Mouse (Mus musculus): ENCODE measurements around the gene Szrd1.

The Szrd1 gene

DNA sequence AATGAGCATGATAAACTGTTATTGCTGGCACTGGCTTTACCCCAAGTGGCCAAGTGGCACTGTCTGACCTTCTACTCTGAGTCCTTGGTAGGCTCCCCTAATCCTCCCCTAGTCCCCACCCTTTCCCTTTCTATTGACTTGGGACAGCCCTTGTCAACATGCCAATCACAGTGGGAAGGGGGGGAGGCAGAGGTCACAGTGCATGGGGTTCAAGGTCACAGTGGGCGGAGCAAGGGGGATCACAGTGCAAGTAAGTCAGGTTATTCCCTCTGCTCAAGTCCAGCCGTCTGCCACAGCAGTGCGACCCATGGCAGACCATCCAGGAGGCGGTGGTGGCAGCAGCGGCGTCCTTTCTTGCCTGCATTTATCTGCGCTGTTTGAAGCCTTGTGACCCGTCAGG, 24.2 kb downstream of the Szrd1 start:
- DNase-seq (ENCODE audit: low read depth, low spot score) = no peak

DNA sequence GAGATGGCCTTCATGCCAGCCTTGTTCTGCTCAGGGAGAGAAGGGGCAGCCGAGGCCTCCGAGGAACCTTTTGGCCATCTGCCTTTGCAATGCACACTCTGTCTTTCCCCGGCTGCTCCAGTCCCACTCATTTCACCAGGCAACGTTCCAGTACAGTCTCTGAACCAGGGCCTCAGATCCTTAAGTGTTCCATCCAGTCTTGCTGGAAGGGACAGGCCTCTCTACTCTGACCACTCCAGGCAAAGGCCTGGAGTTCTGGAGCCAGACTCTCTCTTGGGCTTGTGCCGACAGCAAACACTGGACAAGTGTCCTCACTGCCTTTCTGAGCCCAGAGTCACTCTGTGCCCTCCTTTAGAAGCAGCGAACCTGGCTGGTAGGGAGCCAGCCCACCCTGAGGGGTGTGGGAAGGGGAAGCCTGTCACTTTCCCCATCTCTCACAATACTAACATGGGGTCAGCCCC, 25.0 kb downstream of the Szrd1 start:
- DNase-seq (ENCODE audit: low read depth, low spot score) = no peak

- DNase-seq (ENCODE audit: low read depth, low spot score) = no peak
Observed at GRCm38 (mm10) chr4:141113831-141114230, 25.7 kb downstream of the Szrd1 start.

DNA sequence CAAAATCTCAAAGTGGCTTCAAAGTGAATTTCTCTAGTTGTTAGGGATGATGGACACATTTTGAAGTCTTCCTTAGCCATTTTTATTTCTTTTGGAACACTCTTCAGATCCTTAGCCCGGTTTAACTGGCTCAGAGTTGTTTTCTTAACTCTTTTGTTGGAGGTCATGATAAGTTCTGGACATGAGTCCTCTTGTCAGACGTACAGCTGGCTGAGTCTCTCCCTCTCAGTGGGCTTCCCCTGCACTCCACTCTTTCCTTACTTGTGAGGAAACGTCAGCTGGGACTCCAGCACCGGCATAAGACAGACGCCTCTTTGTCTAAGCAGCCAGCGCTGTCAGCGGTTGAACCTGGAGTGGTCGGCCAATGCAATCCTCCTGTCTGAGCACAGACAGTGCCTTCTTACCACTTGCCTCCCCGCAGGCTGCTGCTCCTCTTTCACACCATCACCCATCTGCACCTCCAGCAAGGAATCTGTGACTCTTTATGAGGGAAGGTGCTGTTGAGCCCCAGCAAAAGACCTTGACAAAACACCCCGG, 31.3 kb downstream of the Szrd1 start:
- DNase-seq (ENCODE audit: low read depth, low spot score) = no peak

DNA sequence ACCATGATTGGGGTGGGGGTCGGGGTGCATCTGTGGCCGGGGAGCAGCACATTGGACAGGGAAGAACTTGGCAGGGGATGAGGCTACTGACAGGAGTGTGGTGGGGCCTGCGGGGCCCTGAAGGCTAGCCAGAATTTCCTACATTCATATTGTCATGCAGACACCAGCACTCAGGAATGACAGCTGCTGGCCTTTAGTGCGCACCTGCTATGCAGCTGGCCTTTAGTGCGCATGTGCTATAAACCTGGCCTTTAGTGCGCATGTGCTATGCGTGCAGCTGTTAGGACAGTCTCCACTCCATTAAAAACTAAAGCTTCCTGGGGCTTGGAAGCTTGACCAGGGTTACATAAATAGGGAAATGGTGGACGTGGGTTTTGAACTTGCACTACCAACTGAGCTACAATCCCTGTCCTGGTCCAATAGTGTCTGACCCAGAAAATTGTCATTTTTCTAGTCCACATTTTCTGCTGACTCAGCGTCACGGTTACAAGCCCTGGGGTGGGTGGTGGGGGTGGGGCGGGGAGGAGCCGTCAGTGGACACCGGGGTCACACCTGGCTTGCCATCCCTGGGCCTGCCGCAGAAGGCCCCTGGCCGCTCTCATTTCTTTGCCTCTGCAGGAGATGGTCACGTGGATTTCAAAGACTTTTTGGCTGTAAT, 32.9 kb downstream of the Szrd1 start:
- no peak for DNase-seq (ENCODE audit: low read depth, low spot score)

DNA sequence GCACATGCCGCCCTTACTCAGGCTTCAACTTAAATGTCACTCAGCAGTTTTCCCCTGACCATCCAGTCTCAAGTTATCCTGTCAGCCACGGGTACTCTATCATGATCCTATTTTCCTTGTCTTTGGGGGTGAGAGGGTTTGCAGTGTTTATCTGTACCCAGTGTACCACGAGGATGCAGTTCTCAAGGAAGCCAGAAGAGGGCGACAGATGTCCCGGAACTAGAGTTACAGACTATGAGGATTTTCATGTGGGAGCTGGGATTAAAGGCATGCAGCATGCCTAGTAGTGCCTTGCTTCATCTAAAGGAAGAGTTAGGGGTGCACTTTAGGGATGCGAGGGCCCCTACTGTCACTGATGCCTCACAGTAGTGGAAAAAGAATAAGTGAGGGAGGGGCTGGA, 37.7 kb downstream of the Szrd1 start:
- DNase-seq (ENCODE audit: low read depth, low spot score) = peak; percentile 35

DNA sequence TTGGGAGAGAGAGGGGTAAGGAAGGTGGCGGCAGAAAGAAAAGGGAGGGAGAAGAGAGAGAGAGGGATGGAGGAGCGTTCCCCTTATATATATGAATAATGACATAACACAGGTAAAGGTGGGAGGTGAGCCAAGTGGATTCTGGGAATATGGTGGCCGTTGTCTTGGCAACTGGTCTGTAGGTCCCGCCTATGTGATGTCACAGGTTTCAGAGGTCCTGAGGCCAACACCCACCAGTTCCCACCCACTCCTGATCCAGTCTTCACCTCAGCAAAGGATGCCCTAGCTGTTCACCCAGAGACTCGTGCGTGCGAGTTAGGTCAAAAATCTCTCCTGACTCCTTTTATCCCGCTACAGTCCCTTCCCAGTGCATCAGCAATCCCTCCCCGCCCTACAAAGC, 38.3 kb downstream of the Szrd1 start:
- DNase-seq (ENCODE audit: low read depth, low spot score) = no peak

GRCm38 (mm10) chr4:141099956-141100355, 39.6 kb downstream of the Szrd1 start:
- no peak for DNase-seq (ENCODE audit: low read depth, low spot score)

DNA sequence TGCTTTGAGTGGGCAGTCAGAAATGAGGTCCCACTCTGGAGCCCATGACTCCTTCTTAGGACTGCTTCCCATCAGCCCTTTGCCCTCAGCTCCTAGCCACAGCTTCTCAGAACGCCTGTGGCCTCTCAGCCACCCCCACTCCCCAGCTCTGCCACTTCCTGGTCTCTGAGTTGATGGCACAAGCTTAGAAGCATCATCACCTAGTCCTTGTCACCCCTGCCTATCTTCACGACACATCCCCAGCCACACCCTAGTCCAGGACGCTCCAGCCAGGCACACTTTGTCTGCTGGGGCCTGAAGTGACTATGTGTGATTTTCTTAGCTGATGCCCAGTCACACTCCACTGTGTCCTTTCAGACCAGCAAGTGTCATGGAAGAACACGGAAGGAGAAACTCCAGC, 40.6 kb downstream of the Szrd1 start:
- DNase-seq (ENCODE audit: low read depth, low spot score) = no peak

DNA sequence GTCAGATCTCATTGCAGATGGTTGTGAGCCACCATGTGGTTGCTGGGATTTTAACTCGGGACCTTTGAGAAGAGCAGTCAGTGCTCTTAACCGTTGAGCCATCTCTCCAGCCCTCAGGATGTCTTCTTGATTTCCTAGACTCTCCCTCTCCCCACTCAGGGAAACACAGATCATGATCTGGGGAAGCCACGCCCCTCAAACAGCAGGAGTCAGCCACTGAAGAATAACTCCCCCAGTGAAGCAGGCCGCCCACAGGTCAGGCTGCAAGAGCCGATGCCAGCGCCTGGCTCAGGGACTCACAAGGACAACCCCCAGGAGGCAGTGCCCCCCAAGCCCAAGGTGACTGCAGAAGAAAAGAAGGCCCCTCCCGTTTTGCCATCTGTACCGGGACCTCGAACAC, 42.9 kb downstream of the Szrd1 start:
- no peak for DNase-seq (ENCODE audit: low read depth, low spot score)

GRCm38 (mm10) chr4:141095016-141095415, 44.6 kb downstream of the Szrd1 start:
- no peak for DNase-seq (ENCODE audit: low read depth, low spot score)

DNA sequence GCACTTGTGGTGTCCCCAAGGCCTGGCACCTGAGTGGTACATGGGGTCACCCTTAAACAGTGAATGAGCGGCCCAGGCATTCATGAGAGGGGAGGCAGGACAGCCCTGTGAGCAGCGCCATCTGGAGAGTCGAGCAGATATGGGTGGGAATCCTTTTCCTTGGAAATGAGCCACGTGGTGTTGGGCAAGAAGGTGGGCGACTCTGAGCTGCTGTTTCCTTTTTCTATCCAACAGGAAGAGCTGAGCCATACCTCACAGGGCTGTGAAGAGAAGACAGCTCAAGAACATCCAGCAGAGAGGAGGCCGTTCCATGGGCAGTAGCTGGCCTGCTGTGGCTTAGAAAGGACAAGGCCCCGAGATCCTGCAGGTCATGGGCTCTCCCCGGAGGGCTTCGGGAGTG, 50.9 kb downstream of the Szrd1 start:
- no peak for DNase-seq (ENCODE audit: low read depth, low spot score)

GRCm38 (mm10) chr4:141088033-141088432, 51.5 kb downstream of the Szrd1 start, which contains the start of gene Spata21:
Gene Spata21 (plus strand): TSS chr4:141088333.
- no peak for DNase-seq (ENCODE audit: low read depth, low spot score)

GRCm38 (mm10) chr4:141086862-141087261, 52.7 kb downstream of the Szrd1 start:
- DNase-seq (ENCODE audit: low read depth, low spot score) = no peak

DNA sequence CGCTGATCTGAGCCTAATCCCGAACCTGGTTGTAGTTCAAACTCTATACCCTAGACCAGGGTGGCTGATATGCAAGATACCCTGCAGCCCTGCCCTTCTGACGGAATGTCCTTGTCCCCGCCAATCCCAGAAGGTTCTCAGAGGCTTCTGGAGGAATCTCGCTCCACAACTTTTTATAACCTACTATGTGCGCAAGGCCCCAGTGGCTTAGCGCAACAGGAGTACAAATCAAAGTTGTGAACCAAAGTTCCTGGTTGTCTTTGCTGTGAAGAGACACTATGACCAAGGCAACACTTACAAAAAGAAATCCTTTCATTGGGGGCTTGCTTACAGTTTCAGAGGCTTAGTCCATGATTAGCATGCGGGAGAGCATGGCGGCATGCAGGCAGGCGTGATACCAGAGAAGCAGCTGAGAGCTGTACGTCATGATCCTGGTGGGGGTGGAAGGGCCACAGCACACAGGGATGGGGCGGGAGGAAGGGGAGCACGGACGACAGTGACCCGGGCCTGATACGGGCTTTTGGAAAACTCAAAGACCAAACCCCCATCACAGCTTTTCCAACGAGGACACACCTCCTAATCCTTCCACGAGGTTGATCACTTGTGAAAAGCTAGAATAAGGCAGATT, 61.0 kb downstream of the Szrd1 start:
- DNase-seq (ENCODE audit: low read depth, low spot score) = no peak

DNA sequence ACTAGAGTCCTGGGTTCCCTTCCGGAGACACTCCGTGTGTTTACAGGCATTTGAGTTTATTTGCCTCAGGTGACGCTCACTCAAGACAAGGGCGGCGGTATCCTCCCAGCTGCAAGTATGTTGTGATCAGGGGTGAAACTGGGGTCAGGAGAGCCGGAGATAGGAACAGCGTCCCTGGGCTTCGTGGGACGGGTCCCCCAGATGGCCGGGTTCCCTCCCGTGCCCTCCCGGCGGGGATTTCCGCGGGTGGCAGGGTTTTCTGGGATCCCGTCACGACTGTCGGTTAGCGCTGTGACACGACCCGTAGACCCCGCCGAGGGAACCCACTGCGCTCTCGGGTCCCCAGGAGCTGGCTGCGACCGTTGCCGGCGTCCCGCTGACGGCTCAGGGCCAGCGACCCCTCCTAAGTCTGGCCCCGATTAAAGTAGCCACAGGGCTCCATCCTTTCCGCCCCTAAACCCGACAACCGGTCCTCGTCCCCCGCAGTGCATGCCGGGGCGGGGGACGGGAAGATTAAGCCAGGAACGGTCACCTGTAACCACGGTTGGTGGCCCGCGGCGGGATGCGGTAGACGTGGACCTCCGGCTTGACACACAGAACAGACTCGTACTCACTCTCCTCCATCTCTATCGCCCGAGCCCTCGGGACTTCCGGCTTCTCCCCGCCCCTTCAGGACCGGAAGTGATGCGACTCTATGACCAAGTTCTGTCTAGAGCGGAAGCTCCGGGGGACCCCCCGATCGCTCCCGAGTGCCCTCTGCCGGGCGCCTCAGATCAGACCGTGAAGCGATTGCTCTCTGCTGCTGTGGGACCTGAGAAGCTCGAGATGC, 61.7 kb downstream of the Szrd1 start, which contains the start of gene Necap2:
Necap2 (minus strand) TSS at position 677 of the 829 bp plus-strand sequence.
- DNase-seq (ENCODE audit: low read depth, low spot score) = peak; percentile 94

GRCm38 (mm10) chr4:141076761-141077506, 62.6 kb downstream of the Szrd1 start:
- no peak for DNase-seq (ENCODE audit: low read depth, low spot score)

DNA sequence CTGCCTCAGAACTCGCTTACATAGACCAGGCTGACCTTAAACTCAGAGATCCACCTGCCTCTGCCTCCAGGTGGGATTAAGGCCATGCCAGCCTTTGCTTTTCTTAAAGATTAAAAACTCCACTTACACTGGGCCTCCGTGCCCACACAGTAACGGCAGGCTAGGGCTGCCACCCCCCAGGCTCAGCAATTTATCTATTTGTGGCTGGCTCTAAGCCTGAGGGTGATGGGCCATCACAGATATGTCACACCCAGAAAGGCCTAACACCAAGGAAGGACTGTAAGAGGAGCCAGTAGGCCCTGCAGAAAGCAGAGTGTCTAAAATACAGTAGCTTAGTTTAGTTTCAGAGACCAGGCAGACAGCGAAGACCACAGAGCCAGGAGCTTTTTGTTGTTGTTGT, 65.5 kb downstream of the Szrd1 start:
- no peak for DNase-seq (ENCODE audit: low read depth, low spot score)

GRCm38 (mm10) chr4:141073661-141074060, 65.9 kb downstream of the Szrd1 start:
- no peak for DNase-seq (ENCODE audit: low read depth, low spot score)

DNA sequence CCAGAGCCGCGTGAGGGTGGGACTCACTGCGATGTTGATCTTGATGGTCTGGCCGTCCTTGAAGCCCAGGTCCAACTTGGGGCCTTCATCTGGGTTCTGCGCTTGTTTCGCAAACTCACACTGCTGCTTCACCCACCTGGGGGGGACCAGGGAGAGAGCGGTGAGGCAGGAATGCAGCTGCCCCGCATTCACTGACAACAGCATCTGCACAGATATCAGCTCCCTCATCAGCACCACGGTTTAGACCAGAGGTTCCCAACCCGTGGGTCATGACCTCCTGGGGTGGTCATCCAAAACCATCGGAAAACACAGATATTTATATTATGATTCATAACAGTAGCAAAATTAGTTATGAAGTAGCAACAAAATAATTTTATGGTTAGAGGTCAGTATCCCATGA, 67.1 kb downstream of the Szrd1 start:
- DNase-seq (ENCODE audit: low read depth, low spot score) = no peak

- no peak for DNase-seq (ENCODE audit: low read depth, low spot score)
Observed at GRCm38 (mm10) chr4:141069731-141070130, 69.8 kb downstream of the Szrd1 start.
